Mouse (Mus musculus) frontal cortex, postnatal 14 days (tissue): Measurements from ENCODE around the gene Slc4a8.
A peak's percentile ranks its signal among the peaks of the same experiment; 100 is the strongest.
"Not testable (repeated sequence)": the region's sequence is repeated elsewhere in the genome, so short reads cannot be mapped to it uniquely, and the experiment has no call there.

Source experiments
- DNase-seq, 2 experiments: peaks; one replicate each; pipeline ENCODE4 v3.0.0; 2022; ENCODE audit warnings: low spot score in 2 of 2

Slc4a8 gene

GRCm38 (mm10) chr15:100743238-100743637, 18.3 kb upstream of the Slc4a8 start:
- DNase-seq: no peak

DNA sequence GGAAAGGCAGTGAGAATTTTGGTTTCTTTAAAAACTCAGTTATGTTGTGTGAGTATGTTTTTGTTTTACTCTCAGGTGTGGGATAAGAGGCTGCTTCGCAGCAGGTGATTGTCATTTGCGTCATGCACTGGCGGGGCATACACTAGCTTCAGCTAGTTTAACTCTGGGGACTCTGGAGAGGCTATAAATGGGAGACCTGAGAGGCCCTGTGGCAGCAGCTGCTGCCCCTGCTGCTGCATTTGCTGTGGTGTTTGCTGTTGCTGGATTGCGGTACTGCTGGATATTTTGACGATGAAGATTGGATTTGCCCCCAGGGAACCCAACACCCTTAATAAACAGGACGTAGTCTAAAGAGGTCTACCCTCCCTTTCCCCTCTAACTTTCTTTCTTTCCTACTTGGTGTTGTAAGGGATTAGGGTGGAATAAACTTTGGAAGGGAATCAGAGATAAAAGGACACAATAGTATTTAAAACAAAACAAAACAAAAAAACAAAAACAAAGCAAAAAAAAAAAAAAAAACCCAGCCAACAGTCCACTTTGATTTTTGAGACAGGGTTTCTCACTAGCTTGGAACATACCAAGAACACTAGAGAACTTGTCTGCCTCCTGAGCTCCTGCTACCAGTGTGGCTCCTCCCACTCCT, 14.9 kb upstream of the Slc4a8 start:
- DNase-seq: no peak

DNA sequence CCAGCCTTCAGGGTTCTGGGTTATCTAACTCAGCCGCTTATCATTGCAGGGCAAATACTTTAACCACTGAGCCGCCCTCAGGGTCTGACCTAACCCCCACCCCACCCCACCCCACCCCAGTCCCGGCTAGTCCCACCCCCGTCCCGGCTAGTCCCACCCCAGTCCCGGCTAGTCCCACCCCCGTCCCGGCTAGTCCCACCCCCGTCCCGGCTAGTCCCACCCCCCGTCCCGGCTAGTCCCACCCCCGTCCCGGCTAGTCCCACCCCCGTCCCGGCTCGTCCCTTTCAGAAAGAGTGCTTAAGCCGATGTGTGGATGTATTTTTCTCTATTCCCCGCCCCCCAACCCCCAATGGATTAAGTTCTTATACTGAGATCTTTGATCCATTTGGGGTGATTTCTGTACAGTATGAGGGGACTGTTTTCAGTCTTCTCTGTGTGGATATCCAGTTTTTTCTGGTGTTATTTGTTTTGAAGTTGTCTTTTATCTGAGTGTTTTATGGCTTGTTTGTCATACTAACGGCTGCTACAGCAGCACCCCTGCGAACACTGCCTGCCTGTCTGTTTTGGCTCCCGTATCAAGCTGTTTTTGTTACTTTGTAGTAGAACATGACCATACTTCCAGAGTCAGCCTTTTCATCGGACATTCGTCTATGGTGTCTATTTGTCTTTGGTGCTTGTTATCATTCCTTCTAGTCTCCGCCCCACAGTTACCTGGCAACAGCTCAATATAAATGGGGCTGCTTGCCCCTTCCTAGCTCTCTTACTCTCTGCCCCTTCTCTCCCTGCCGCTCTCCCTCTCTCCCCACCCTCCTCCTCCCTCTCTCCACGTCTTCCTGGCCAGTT, 14.2 kb upstream of the Slc4a8 start:
- DNase-seq: no peak

DNA sequence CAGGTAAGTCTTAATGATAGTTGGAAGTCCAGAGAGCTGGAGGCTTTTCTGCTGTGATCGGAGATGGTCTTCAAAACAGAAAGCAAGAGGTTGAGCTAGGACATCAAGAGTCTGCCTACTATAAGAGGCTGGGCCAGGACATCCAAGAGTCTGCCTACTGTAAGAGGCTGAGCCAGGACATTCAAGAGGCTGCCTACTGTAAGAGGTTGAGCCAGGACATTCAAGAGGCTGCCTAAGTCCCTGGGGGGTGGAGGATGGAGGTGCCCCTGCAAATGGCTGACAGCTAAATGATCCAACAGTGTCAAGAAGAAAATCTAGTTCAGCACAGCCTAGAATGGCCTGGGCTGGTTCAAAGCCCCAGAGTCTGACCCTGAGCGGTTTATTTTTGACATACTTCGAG, 13.0 kb upstream of the Slc4a8 start:
- DNase-seq: no peak

DNA sequence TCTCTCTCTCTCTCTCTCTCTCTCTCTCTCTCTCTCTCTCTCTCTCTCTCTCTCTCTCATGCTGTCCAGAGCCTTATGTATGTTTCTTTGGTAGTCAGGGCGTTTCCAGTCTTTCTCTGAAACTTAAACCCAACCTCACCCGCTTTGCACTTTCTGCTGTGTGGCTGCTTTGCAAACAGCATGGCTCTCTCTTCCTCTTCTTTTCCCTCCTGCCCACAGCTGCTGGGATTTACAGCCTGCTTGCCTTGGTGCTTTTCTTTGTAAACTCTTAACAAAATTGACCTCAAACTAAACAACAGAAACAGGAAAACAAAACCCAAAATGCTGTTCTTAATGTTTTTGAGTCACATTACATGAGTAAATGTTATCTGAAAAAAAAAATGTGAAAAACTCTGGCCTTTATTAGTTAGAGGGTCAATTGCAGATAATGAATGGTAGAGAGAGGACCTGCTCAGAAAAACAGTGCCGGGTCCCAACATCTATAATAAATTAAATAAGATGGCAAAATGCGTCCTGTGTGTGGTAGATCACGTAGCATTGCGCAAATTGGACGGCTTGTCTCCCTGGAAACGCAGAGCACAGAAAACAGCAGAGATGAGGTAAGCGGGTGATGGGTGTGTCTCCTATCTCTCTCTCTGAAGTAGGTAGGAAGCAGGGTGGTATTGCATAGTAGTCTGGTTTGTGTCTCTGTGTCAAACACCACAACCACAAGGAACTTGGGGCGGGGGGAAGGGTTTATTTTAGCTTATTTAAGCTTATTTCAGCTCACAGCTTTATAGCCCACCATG, 11.6 kb upstream of the Slc4a8 start:
- DNase-seq: no peak

GRCm38 (mm10) chr15:100752439-100752838, 9.1 kb upstream of the Slc4a8 start:
- DNase-seq: no peak

- no peak for DNase-seq
Observed at GRCm38 (mm10) chr15:100753045-100753444, 8.5 kb upstream of the Slc4a8 start.

- no peak for DNase-seq
Observed at GRCm38 (mm10) chr15:100754041-100754440, 7.5 kb upstream of the Slc4a8 start.

- no peak for DNase-seq
Observed at GRCm38 (mm10) chr15:100754805-100755497, 6.6 kb upstream of the Slc4a8 start.

- no peak for DNase-seq
Observed at GRCm38 (mm10) chr15:100755498-100755859, 6.1 kb upstream of the Slc4a8 start.

DNA sequence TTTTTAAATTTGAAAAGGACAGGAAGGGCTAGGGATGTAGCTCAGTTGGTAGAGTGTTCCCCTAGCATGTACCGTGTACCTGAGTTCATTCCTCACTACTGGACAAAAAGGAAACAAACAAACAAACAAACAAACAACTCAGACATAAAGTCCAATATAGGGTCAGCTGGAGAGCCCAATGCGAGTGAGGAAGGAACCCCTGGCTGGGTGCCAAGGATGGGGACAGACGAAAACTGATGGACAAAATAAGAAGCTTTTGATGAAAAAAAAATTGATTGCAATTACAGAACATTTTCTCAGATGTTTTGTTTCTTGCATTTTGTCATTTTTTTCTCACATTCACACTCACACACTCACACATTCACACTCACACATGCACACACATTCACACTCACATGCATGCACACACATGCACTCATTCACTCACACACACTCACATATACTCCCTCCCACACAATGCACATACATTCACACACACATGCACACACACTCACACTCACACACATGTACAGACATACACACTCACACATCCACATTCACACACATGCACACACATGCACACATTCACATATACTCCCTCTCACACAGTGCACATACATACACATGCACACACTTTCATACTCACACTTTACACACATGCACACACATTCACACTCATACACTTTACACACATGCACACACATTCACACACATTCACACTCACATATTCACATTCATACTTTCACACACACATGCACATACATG, 5.5 kb upstream of the Slc4a8 start:
- DNase-seq: no peak

DNA sequence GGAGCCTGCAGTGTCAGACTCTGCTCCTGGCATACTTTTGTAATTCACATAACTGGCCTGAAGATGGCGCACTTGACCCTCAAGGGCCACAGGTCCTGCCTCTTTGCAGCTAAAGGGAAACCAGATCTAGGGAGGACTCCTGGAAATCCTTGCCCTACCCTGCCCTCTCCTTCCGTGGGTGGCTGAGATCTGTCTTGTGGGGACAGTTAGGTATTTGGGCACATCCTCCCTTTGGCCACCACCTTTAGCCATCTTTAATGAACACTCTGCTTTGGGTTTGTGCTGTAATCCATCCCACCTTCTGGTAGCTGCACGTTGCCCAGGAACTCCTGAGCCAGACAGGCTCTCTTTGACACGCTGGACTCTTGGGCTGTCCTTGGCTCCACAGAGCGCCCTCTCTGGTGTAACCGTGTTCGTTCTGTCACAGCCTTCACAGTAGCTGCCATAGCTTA, 4.0 kb upstream of the Slc4a8 start:
- peak in 1 of 2 experiments; percentile 42 for DNase-seq

GRCm38 (mm10) chr15:100759286-100759685, 2.3 kb upstream of the Slc4a8 start:
- no peak for DNase-seq

DNA sequence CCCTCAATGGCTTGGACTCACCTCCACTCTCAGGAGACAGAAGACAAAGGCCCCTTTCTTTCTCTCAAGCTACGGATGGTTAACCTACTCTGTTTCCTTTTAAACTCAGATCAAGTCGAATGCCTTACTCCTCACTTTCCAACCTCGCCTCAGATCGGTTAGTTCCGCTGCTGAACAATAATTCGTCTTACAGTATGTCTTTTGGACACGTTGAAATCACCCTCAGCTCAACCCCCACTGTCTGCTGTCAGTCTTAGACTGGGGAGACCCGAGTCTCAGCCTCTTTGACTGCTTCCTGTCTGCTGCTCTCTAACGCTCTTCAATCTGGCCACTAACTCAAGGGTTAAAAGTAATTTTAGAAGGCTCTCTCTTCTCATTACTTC, 520 bp upstream of the Slc4a8 start:
- DNase-seq: no peak

- no peak for DNase-seq
Observed at GRCm38 (mm10) chr15:100762649-100763048, 1.1 kb downstream of the Slc4a8 start.

GRCm38 (mm10) chr15:100764163-100764951, 2.8 kb downstream of the Slc4a8 start:
- no peak for DNase-seq

GRCm38 (mm10) chr15:100766826-100767225, 5.3 kb downstream of the Slc4a8 start:
- no peak for DNase-seq

- no peak for DNase-seq
Observed at GRCm38 (mm10) chr15:100767851-100768250, 6.3 kb downstream of the Slc4a8 start.

GRCm38 (mm10) chr15:100769023-100769422, 7.5 kb downstream of the Slc4a8 start:
- DNase-seq: not testable (repeated sequence)

- DNase-seq: no peak
Observed at GRCm38 (mm10) chr15:100770338-100770737, 8.8 kb downstream of the Slc4a8 start.
